Mouse (Mus musculus): ENCODE measurements around the gene Phc3. TPM values are rescaled to one million over a fixed set of nuclear protein-coding genes. Genes with fewer than 3 reads are reported as not detected.
A peak's percentile ranks its signal among the peaks of the same experiment; 100 is the strongest.
"Not testable (repeated sequence)": the region's sequence is repeated elsewhere in the genome, so short reads cannot be mapped to it uniquely, and the experiment has no call there.

Phc3 gene
- polyA plus RNA-seq, 1 experiment from 2014 or later, result 6.7 TPM

DNA sequence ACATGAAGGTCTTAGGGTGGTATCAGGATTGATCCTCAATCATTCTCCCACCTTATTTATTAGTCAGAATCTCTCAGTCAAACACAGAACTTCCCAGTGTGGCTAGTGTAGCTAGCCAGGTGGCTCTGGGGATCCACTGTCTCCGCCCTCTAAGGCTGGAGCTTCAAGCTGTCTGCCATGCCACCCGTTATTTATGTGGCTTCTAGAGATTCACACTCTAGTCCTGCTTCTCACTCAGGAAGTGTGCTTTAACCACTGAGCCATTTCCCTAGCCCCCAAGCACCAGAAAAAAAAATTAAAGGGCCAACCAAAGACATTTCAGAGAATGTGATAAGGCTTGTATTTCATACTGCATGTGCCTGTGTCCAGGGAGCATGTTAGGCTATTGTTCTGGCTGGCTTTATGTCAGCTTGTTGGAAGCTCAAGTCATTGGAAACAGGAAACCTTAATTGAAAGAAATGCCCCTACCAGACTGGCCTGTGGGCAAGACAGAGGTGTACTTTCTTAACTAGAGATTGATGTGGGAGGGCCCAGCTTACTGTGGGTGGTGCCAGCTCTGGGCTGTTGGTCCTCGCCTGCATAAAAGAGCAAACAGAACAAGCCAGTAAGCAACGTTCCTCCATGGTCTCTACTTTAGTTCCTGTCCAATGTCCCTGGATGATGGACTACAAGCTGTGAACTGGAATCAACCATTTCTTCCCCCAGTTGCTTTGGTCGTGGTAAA lies 105.3 kb downstream of the Phc3 start:
- Histone ChIP-seq H3K4me2 (ENCODE audit: low read depth, low read length) (no peak overlapping the region), H3K9ac (ENCODE audit: low read length) (no peak overlapping the region), H3K4me1 (replicated peaks; ENCODE audit: control insufficient read depth, insufficient read depth, low read length) (0 out of 2 replicates have a peak, but pooled peaks cover 4% of the 10 kb centered on the region), H3K27ac (ENCODE audit: low read length) (no peak overlapping the region), H3K36me3 (ENCODE audit: control insufficient read depth, insufficient read depth, low read length) (no peaks in the 10 kb centered on the region), H3K4me3 (ENCODE audit: low read length) (no peak overlapping the region), H3K9me3 (ENCODE audit: control insufficient read depth, low read length) (no peaks in the 10 kb centered on the region), H3K27me3 (ENCODE audit: control insufficient read depth, insufficient read depth, low read depth, low read length) (no peaks in the 10 kb centered on the region)
- WGBS, result 60% methylated on average over 5 of the region's 5 CpGs
- ATAC-seq (ENCODE audit: low read depth), result no peak

DNA sequence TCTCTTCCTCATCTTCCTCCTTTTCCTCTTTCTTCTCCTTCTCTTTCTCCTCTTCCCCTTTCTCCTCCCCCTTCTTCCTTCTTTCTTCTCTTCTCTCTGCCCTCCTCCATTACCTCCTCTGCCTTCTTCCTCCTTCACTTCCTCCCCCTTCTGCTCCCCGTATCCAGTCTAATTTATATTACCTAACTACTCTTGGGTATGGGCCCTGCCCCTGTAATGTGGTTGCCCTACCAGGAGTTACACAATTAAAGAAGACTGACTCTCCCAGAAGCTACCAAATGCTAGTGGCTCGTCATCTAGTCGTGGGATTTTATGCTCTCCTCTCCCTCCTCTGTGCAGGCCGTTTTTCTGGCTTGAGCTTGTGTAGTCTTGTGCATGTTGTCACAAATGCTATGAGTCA lies 108.5 kb downstream of the Phc3 start:
- WGBS, result 72% methylated on average over 4 of the region's 4 CpGs
- peaks cover 3% of the 10 kb centered on the region; the same call in 1 of the 2 replicates for H3K27me3 ChIP-seq (ENCODE audit: control insufficient read depth, insufficient read depth, low read depth, low read length)

DNA sequence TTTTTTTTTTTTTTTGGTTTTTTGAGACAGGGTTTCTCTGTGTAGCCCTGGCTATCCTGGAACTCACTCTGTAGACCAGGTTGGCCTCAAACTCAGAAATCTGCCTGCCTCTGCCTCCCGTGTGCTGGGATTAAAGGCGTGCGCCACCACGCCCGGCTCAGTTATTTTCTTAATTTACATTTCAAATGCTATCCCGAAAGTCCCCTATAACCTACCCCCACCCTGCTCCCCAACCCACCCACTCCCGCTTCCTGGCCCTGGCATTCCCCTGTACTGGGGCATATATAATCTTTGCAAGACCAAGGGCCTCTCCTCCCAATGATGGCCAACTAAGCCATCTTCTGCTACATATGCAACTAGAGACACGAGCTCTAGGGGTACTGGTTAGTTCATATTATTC lies 109.6 kb downstream of the Phc3 start:
- not testable (repeated sequence) for ATAC-seq (ENCODE audit: low read depth); H3K27ac ChIP-seq (ENCODE audit: low read length); H3K4me1 ChIP-seq (replicated peaks; ENCODE audit: control insufficient read depth, insufficient read depth, low read length); H3K9ac ChIP-seq (ENCODE audit: low read length); H3K36me3 ChIP-seq (ENCODE audit: control insufficient read depth, insufficient read depth, low read length); H3K27me3 ChIP-seq (ENCODE audit: control insufficient read depth, insufficient read depth, low read depth, low read length); H3K4me2 ChIP-seq (ENCODE audit: low read depth, low read length); H3K4me3 ChIP-seq (ENCODE audit: low read length); H3K9me3 ChIP-seq (ENCODE audit: control insufficient read depth, low read length)
- WGBS, result 92% methylated on average over 8 of the region's 8 CpGs

More for the DNA sequence above, 108.5 kb downstream of the Phc3 start:
- Histone ChIP-seq H3K36me3 (ENCODE audit: control insufficient read depth, insufficient read depth, low read length) (no peaks in the 10 kb centered on the region), H3K9ac (ENCODE audit: low read length) (no peak overlapping the region), H3K9me3 (ENCODE audit: control insufficient read depth, low read length) (no peaks in the 10 kb centered on the region), H3K4me2 (ENCODE audit: low read depth, low read length) (no peak overlapping the region), H3K4me1 (replicated peaks; ENCODE audit: control insufficient read depth, insufficient read depth, low read length) (no peaks in the 10 kb centered on the region), H3K4me3 (ENCODE audit: low read length) (no peak overlapping the region), H3K27ac (ENCODE audit: low read length) (no peak overlapping the region)
- ATAC-seq (ENCODE audit: low read depth), result no peak

DNA sequence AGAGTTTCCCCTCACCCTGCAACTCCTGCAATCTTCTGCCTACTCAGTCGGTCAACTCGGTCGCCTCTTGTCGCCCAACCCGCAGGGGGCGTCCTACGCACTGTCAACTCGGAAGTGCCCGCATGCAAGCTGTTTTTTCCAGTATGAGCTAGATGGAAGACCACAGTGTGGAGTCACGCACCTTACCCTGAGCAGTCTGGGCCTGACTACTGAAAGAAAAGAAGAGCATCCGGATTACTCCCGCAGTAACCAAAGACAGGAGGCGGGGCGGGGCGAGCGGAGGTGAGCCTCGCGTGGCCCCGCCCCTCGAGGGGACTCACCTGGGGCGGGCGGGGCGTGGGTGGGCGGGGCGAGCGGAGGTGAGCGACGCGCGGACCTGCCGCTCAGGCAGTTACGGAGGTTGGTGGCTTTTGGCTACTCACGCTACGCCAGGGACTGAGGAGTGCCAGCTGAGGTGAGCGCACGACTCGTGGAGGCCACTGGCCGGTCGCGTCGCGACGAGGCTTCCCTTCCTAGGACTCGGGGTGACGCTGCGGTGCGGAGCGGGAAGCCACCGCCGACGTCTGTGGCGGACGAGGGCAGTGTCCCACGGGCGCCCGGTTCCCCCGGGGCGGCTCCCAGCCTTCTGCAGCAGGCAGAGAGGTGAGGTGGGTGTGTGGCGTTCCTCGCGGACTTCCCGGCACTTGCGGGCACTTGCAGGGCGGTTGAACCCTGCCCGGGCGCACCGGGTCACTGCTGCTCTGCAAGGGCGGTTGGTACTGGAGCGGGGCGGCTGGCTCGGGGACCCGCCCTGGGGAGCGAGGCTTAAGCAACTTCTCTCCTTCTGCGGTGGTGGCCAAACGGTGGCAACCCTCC lies 113.4 kb downstream of the Phc3 start, which contains the start of gene Gpr160:
TSS of gene Gpr160 (plus strand) at position 347 of the 855 bp plus-strand sequence.
- peak; percentile 94 for ATAC-seq (ENCODE audit: low read depth)
- H3K4me1 ChIP-seq (replicated peaks; ENCODE audit: control insufficient read depth, insufficient read depth, low read length), result no peaks in the 10 kb centered on the region; the same call in 1 of the 2 replicates
- peak within 1 kb of the TSS; percentile 75 for H3K9ac ChIP-seq (ENCODE audit: low read length)
- WGBS, result 1% methylated on average over 68 of the region's 75 CpGs
- H3K27me3 ChIP-seq (ENCODE audit: control insufficient read depth, insufficient read depth, low read depth, low read length), result peaks cover 6% of the 10 kb centered on the region; the same call in 1 of the 2 replicates
- peak within 1 kb of the TSS; percentile 67 for H3K4me3 ChIP-seq (ENCODE audit: low read length)
- peak within 1 kb of the TSS; percentile 55; the same call in 1 of the 2 replicates for H3K27ac ChIP-seq (ENCODE audit: low read length)
- no peaks in the 10 kb centered on the region for H3K9me3 ChIP-seq (ENCODE audit: control insufficient read depth, low read length)
- H3K36me3 ChIP-seq (ENCODE audit: control insufficient read depth, insufficient read depth, low read length), result no peaks in the 10 kb centered on the region
- peak within 1 kb of the TSS; percentile 97 for H3K4me2 ChIP-seq (ENCODE audit: low read depth, low read length)

DNA sequence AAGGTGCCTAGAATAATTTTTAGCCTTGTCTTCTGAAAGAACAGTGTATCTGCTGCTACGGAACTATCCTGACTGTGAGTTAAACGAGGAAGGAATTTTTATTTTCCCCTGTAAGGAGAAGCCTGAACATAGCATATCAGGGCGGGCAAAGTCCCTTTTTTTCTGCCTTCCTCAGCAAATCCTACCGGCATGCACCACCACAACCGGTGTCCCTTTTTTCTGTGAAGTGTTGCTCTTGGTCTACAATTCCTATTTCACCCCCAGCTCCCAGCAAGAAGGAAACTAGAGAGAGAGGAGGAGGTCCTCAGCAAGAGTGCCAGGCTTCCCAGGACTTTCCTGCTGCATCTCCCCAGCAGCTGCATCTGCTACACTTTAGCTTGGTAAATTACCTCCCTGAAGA lies 115.6 kb downstream of the Phc3 start:
- H3K9me3 ChIP-seq (ENCODE audit: control insufficient read depth, low read length), result no peaks in the 10 kb centered on the region
- 83% methylated on average over 5 of the region's 5 CpGs for WGBS
- no peak overlapping the region for H3K9ac ChIP-seq (ENCODE audit: low read length)
- H3K27ac ChIP-seq (ENCODE audit: low read length), result no peak overlapping the region
- no peak overlapping the region for H3K4me2 ChIP-seq (ENCODE audit: low read depth, low read length)
- H3K4me3 ChIP-seq (ENCODE audit: low read length), result no peak overlapping the region
- H3K36me3 ChIP-seq (ENCODE audit: control insufficient read depth, insufficient read depth, low read length), result no peaks in the 10 kb centered on the region
- no peaks in the 10 kb centered on the region; the same call in 1 of the 2 replicates for H3K4me1 ChIP-seq (replicated peaks; ENCODE audit: control insufficient read depth, insufficient read depth, low read length)
- no peak for ATAC-seq (ENCODE audit: low read depth)
- peaks cover 6% of the 10 kb centered on the region; the same call in 1 of the 2 replicates for H3K27me3 ChIP-seq (ENCODE audit: control insufficient read depth, insufficient read depth, low read depth, low read length)

DNA sequence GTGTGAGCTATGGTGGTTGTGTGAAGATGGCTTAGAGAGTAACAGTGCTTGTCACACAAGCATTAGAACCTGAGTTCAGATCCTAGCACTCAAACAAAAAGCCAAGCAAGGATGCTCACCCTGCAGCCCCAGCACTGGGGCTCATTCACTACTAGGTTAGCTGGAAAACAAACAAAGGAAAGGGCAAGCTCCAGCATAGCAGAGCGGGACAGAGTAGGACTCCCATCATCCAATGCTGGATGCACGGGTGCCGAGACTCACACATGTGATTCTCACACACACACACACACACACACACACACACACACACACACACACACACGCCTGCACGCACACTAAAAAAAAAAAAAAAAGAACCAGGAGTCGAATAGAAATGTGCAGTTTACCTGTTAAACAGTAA lies 117.8 kb downstream of the Phc3 start:
- 52% methylated on average over 4 of the region's 6 CpGs for WGBS
- no peaks in the 10 kb centered on the region for H3K36me3 ChIP-seq (ENCODE audit: control insufficient read depth, insufficient read depth, low read length)
- H3K27ac ChIP-seq (ENCODE audit: low read length), result no peak overlapping the region
- H3K4me1 ChIP-seq (replicated peaks; ENCODE audit: control insufficient read depth, insufficient read depth, low read length), result no peaks in the 10 kb centered on the region; the same call in 1 of the 2 replicates
- H3K9me3 ChIP-seq (ENCODE audit: control insufficient read depth, low read length), result no peaks in the 10 kb centered on the region
- H3K4me2 ChIP-seq (ENCODE audit: low read depth, low read length), result no peak overlapping the region
- no peak for ATAC-seq (ENCODE audit: low read depth)
- no peak overlapping the region for H3K9ac ChIP-seq (ENCODE audit: low read length)
- H3K27me3 ChIP-seq (ENCODE audit: control insufficient read depth, insufficient read depth, low read depth, low read length), result peaks cover 3% of the 10 kb centered on the region; the same call in 1 of the 2 replicates
- no peak overlapping the region for H3K4me3 ChIP-seq (ENCODE audit: low read length)

Other genes starting within 250 kb of the Phc3 start
- gene Samd7, start 223.1 kb downstream of the Phc3 start, polyA plus RNA-seq (2015; fragmentation: Nextera tagmentation; extraction: Ambion mirVana), result not detected in 2 replicates
- 80.0 and 96.2 TPM in 2 replicates for gene Sec62, start 176.5 kb downstream of the Phc3 start, polyA plus RNA-seq (2015; fragmentation: Nextera tagmentation; extraction: Ambion mirVana)
- 5.0 and 5.1 TPM in 2 replicates for gene Gpr160, start 113.5 kb downstream of the Phc3 start, polyA plus RNA-seq (2015; fragmentation: Nextera tagmentation; extraction: Ambion mirVana)
- 51.0 and 53.2 TPM in 2 replicates for gene Prkci, start 26.3 kb upstream of the Phc3 start, polyA plus RNA-seq (2015; fragmentation: Nextera tagmentation; extraction: Ambion mirVana)
- gene Skil, start 125.6 kb upstream of the Phc3 start, polyA plus RNA-seq (2015; fragmentation: Nextera tagmentation; extraction: Ambion mirVana), result 20.6 and 22.2 TPM in 2 replicates
- gene Cldn11, start 180.5 kb upstream of the Phc3 start, polyA plus RNA-seq (2015; fragmentation: Nextera tagmentation; extraction: Ambion mirVana), result 5.0 and 5.8 TPM in 2 replicates